Mouse (Mus musculus) spleen, adult 2 months (tissue): ENCODE results near the gene Stk24.

ENCODE experiments used
- CTCF ChIP-seq: fragments of 200-500 bp; IDR thresholded peaks from 2 replicates; pipeline ENCODE4 v1.5.1; 2011; ENCODE audit warnings: mild to moderate bottlenecking, inconsistent platforms; ENCODE audit not compliant: insufficient read depth, insufficient read length, insufficient replicate concordance; ENCODE audit errors: extremely low read depth
- POLR2A ChIP-seq: fragments of 200-500 bp; IDR thresholded peaks from 2 replicates; pipeline ENCODE4 v1.6.1; 2011; ENCODE audit warnings: low read depth, low read length, inconsistent platforms

DNA sequence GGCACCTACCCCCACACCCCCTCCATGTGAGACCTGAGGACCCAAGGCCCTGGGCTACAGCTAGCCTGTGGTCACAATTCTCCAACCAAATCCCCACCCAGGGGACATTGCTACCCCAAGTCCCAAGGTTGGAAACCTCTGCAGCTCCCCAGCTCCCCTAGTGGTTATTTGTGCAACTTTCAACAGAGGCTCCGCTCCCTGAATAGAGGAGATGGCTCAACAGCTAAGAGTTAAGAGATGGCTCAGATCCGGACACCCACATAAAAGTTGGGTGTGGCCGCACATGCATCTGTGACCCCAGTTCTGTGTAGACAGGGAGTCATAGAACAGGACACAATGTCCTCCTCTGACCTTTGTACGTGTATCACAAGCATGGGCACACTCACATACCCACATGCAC lies 33.8 kb downstream of the Stk24 start:
- no peak for TF ChIP-seq POLR2A
- TF ChIP-seq CTCF, result peak; percentile 40; the same call in 1 of the 2 replicates
